Comparison of ENCODE assay signal across 19 mouse cellular contexts in genomic region chr10:62896774-62897173, GRCm38 (mm10). TPM values are rescaled to one million over a fixed set of nuclear protein-coding genes. Genes with fewer than 3 reads are reported as not detected.
DNase-seq lines count a peak whose midpoint lies in the region; ATAC-seq and TF ChIP-seq lines count a peak whose summit lies in the region.
"Had no signal": no experiment of that assay in that cellular context is flagged by ENCODE, and none has a peak within 500 bp of the region (broad histone marks: within the 10 kb centered on the region; RNA-seq: fewer than 3 reads in every experiment).

No protein-coding gene starts in this region.

- no peak overlapping the region for H3K4me2 ChIP-seq in heart, postnatal 0 days (ENCODE audit: low read depth, low read length)
- H3K4me2 ChIP-seq in liver, postnatal 0 days (ENCODE audit: low read depth, low read length), result no peak overlapping the region
- H3K4me2 ChIP-seq: heart, embryonic 12.5 days; liver, embryonic 12.5 days; neural tube, embryonic 12.5 days had no signal

- 61% methylated on average over 4 of the region's 4 CpGs for WGBS in heart, postnatal 0 days
- 72% methylated on average over 4 of the region's 4 CpGs for WGBS in liver, postnatal 0 days (ENCODE audit: insufficient replicate concordance)

- no peaks in the 10 kb centered on the region for H3K36me3 ChIP-seq in heart, postnatal 0 days (replicated peaks; ENCODE audit: control insufficient read depth, insufficient read depth, low read length)
- H3K36me3 ChIP-seq in liver, postnatal 0 days (replicated peaks; ENCODE audit: insufficient read depth, low read length), result no peaks in the 10 kb centered on the region
- H3K36me3 ChIP-seq: forebrain, embryonic 10.5 days; heart, embryonic 12.5 days; limb, embryonic 10.5 days; liver, embryonic 12.5 days; neural tube, embryonic 12.5 days had no signal

- no peaks in the 10 kb centered on the region for H3K4me1 ChIP-seq in heart, postnatal 0 days (ENCODE audit: control insufficient read depth, insufficient read depth)
- H3K4me1 ChIP-seq in liver, postnatal 0 days (ENCODE audit: insufficient read depth), result no peaks in the 10 kb centered on the region
- H3K4me1 ChIP-seq: forebrain, embryonic 10.5 days; heart, embryonic 12.5 days; limb, embryonic 10.5 days; liver, embryonic 12.5 days; neural tube, embryonic 12.5 days had no signal

- no peak for TF ChIP-seq EP300 in heart, postnatal 0 days (IDR thresholded peaks at IDR 0.05; ENCODE audit: low read depth)
- no peak for TF ChIP-seq EP300 in liver, postnatal 0 days (IDR thresholded peaks at IDR 0.05; ENCODE audit: low read depth)

- H3K9me3 ChIP-seq in heart, postnatal 0 days (replicated peaks; ENCODE audit: control insufficient read depth, low read length), result no peaks in the 10 kb centered on the region
- no peaks in the 10 kb centered on the region for H3K9me3 ChIP-seq in liver, postnatal 0 days (ENCODE audit: low read length)
- H3K9me3 ChIP-seq: forebrain, embryonic 10.5 days; heart, embryonic 12.5 days; limb, embryonic 10.5 days; liver, embryonic 12.5 days; megakaryocyte, embryonic 14.5 days; neural tube, embryonic 12.5 days had no signal

- no peaks in the 10 kb centered on the region for H3K27me3 ChIP-seq in heart, postnatal 0 days (ENCODE audit: control insufficient read depth, insufficient read depth, low read length)
- H3K27me3 ChIP-seq in liver, postnatal 0 days (ENCODE audit: insufficient read depth, low read length), result no peaks in the 10 kb centered on the region
- H3K27me3 ChIP-seq: heart, embryonic 12.5 days; neural tube, embryonic 12.5 days had no signal

- peak; percentile 23; the same call in 1 of the 2 replicates for TF ChIP-seq CTCF in heart, postnatal 0 days (IDR thresholded peaks at IDR 0.05; ENCODE audit: low read depth)
- peak; percentile 35; the same call in 1 of the 2 replicates for TF ChIP-seq CTCF in liver, postnatal 0 days (IDR thresholded peaks at IDR 0.05; ENCODE audit: low read depth)

- intact Hi-C loops in heart, postnatal 10 days (cut with DNase I), result no loop called here
- intact Hi-C loops in left cerebral cortex, postnatal 25 days (cut with DNase I), result no loop called here

- H3K9ac ChIP-seq in heart, postnatal 0 days (replicated peaks; ENCODE audit: low read depth, low read length), result no peak overlapping the region
- H3K9ac ChIP-seq in liver, postnatal 0 days (replicated peaks), result no peak overlapping the region
- H3K9ac ChIP-seq: heart, embryonic 12.5 days; liver, embryonic 12.5 days; neural tube, embryonic 12.5 days had no signal

- H3K4me3 ChIP-seq in heart, postnatal 0 days (ENCODE audit: low read depth, low read length), result no peak overlapping the region
- H3K4me3 ChIP-seq in liver, postnatal 0 days (ENCODE audit: low read depth, low read length), result no peak overlapping the region
- H3K4me3 ChIP-seq: forebrain, embryonic 10.5 days; heart, embryonic 12.5 days; limb, embryonic 10.5 days; liver, embryonic 12.5 days; megakaryocyte, embryonic 14.5 days; neural tube, embryonic 12.5 days had no signal

- H3K27ac ChIP-seq in heart, postnatal 0 days (ENCODE audit: low read depth), result no peak overlapping the region
- no peak overlapping the region for H3K27ac ChIP-seq in liver, postnatal 0 days (ENCODE audit: low read depth)
- H3K27ac ChIP-seq: forebrain, embryonic 10.5 days; limb, embryonic 10.5 days; liver, embryonic 12.5 days; neural tube, embryonic 12.5 days had no signal

- DNase-seq in heart, postnatal 0 days (ENCODE audit: low spot score), result no peak
- DNase-seq in heart, postnatal 10 days, result no peak
- DNase-seq in liver, postnatal 0 days, result no peak
- DNase-seq in liver (no peak), ES-CJ7 (ENCODE audit: low read depth, low spot score) (peak; percentile 96)
- DNase-seq in kidney, postnatal 14 days, result peak; percentile 38
- no peak for DNase-seq in left cerebral cortex, postnatal 25 days (ENCODE audit: low spot score in 2 of 2)
- DNase-seq in thymus, postnatal 0 days (ENCODE audit: low spot score), result no peak
- DNase-seq: adrenal gland, postnatal 36 days; cerebellum, adult 8-10 months; gastrocnemius, postnatal 14 days; lung, postnatal 10 days; thymus, adult 2 months had no signal

- ATAC-seq in heart, postnatal 0 days (ENCODE audit: insufficient read depth, low read depth), result no peak
- ATAC-seq in liver, postnatal 0 days, result no peak
- ATAC-seq: liver, embryonic 12.5 days had no signal

RNA-seq across cellular contexts. Expression of gene Tet1, which starts 12.0 kb away (rescaled TPM):
- total RNA-seq in heart, postnatal 0 days (2014; rRNA removed; ENCODE audit: low replicate concordance), result 12.8 and 17.3 TPM in 2 replicates
- 18.8 and 19.9 TPM in 2 replicates for polyA plus RNA-seq in heart, postnatal 0 days (2015; fragmentation: Nextera tagmentation; extraction: Ambion mirVana)
- 10 to 100 TPM; 23.3 to 35.6 TPM for total RNA-seq in heart, postnatal 10 days (2021)
- 0.97 and 0.99 TPM in 2 replicates for polyA plus RNA-seq in liver, postnatal 0 days (2015; fragmentation: Nextera tagmentation; extraction: Ambion mirVana)
- total RNA-seq in left cerebral cortex, postnatal 25 days (2021), result 10 to 100 TPM; 21.1 to 26.0 TPM
- 11.6 and 14.5 TPM in 2 replicates for polyA plus RNA-seq in thymus, postnatal 0 days (2015; fragmentation: Nextera tagmentation; extraction: Ambion mirVana)

RNA-seq across cellular contexts. Expression of gene Slc25a16, which starts 23.7 kb away (rescaled TPM):
- total RNA-seq in heart, postnatal 0 days (2014; rRNA removed; ENCODE audit: low replicate concordance), result 15.3 and 35.4 TPM in 2 replicates
- polyA plus RNA-seq in heart, postnatal 0 days (2015; fragmentation: Nextera tagmentation; extraction: Ambion mirVana), result 14.8 and 19.6 TPM in 2 replicates
- total RNA-seq in heart, postnatal 10 days (2021), result 10 to 100 TPM; 29.5 to 30.7 TPM
- 13.9 and 14.3 TPM in 2 replicates for polyA plus RNA-seq in liver, postnatal 0 days (2015; fragmentation: Nextera tagmentation; extraction: Ambion mirVana)
- total RNA-seq in left cerebral cortex, postnatal 25 days (2021), result 10 to 100 TPM; 37.4 to 41.9 TPM
- polyA plus RNA-seq in thymus, postnatal 0 days (2015; fragmentation: Nextera tagmentation; extraction: Ambion mirVana), result 13.7 and 16.5 TPM in 2 replicates

RNA-seq across cellular contexts. Expression of gene Dna2, which starts 50.1 kb away (rescaled TPM):
- total RNA-seq in heart, postnatal 0 days (2014; rRNA removed; ENCODE audit: low replicate concordance), result 0.88 and 3.2 TPM in 2 replicates
- polyA plus RNA-seq in heart, postnatal 0 days (2015; fragmentation: Nextera tagmentation; extraction: Ambion mirVana), result 3.9 and 4.3 TPM in 2 replicates
- total RNA-seq in heart, postnatal 10 days (2021), result 1 to 10 TPM; 3.3 to 3.5 TPM
- 10.6 and 11.0 TPM in 2 replicates for polyA plus RNA-seq in liver, postnatal 0 days (2015; fragmentation: Nextera tagmentation; extraction: Ambion mirVana)
- total RNA-seq in left cerebral cortex, postnatal 25 days (2021), result 1 to 10 TPM; 1.7 to 1.9 TPM
- polyA plus RNA-seq in thymus, postnatal 0 days (2015; fragmentation: Nextera tagmentation; extraction: Ambion mirVana), result 21.1 and 21.7 TPM in 2 replicates

Comparison
In these comparisons a context has a peak if more than half of its experiments do, and no peak if none do; other contexts are left out.
1. DNase-seq: peak in ES-CJ7 (single experiment) and kidney, postnatal 14 days (single experiment); none in heart, postnatal 0 days (single experiment), heart, postnatal 10 days (0 of 2), liver, postnatal 0 days (single experiment), liver (single experiment), left cerebral cortex, postnatal 25 days (0 of 2) and thymus, postnatal 0 days (single experiment).